Mouse (Mus musculus): ENCODE data around the gene Pycr2. TPM values are rescaled to one million over a fixed set of nuclear protein-coding genes. Genes with fewer than 3 reads are reported as not detected.
A peak's percentile ranks its signal among the peaks of the same experiment; 100 is the strongest.

Pycr2 gene
- total and polyA plus RNA-seq, 3 experiments: 22.7 to 122 (median 23.2) TPM

- no peaks in the 10 kb centered on the region for H3K9me3 ChIP-seq (replicated peaks)
- TF ChIP-seq GATA1 (IDR thresholded peaks at IDR 0.05; ENCODE audit: borderline replicate concordance, low read length) (no peak), CTCF (IDR thresholded peaks at IDR 0.05; ENCODE audit: low read depth, low read length) (peak; percentile 59), GATA2 (IDR thresholded peaks at IDR 0.05; ENCODE audit: borderline replicate concordance, low read depth, low read length) (no peak), TAL1 (conservative IDR thresholded peaks at IDR 0.05; ENCODE audit: low read depth, low read length) (no peak)
- H3K27me3 ChIP-seq (ENCODE audit: insufficient read depth, low read length): peaks cover 26% of the 10 kb centered on the region
- peaks cover 5% of the 10 kb centered on the region; the same call in 1 of the 2 replicates for H3K4me1 ChIP-seq (ENCODE audit: insufficient read depth, low read depth, low read length)
- ATAC-seq (ENCODE audit: extremely low read depth, insufficient number of reproducible peaks, low FRiP score, poor library complexity, severe bottlenecking): peak; percentile 66
- DNase-seq (ENCODE audit: low spot score): peak; percentile 63
- H3K36me3 ChIP-seq (replicated peaks): peaks cover 2% of the 10 kb centered on the region
- H3K4me3 ChIP-seq (ENCODE audit: low read depth, low read length): no peak overlapping the region
These were observed 30.1 kb upstream of the Pycr2 start for GRCm38 (mm10) chr1:180873861-180874484.

- Histone ChIP-seq H3K4me3 (ENCODE audit: low read depth, low read length) (no peak overlapping the region), H3K9me3 (replicated peaks) (no peaks in the 10 kb centered on the region), H3K4me1 (ENCODE audit: insufficient read depth, low read depth, low read length) (peaks cover 5% of the 10 kb centered on the region; the same call in 1 of the 2 replicates), H3K27me3 (ENCODE audit: insufficient read depth, low read length) (peaks cover 27% of the 10 kb centered on the region), H3K36me3 (replicated peaks) (no peaks in the 10 kb centered on the region)
- DNase-seq (ENCODE audit: low spot score) (no peak), ATAC-seq (ENCODE audit: extremely low read depth, insufficient number of reproducible peaks, low FRiP score, poor library complexity, severe bottlenecking) (no peak)
- TF ChIP-seq CTCF (IDR thresholded peaks at IDR 0.05; ENCODE audit: low read depth, low read length): no peak
These were observed 29.5 kb upstream of the Pycr2 start for GRCm38 (mm10) chr1:180874615-180875014.

- H3K9me3 ChIP-seq (replicated peaks): no peaks in the 10 kb centered on the region
- no peaks in the 10 kb centered on the region for H3K36me3 ChIP-seq (replicated peaks)
- DNase-seq (ENCODE audit: low spot score) (no peak), ATAC-seq (ENCODE audit: extremely low read depth, insufficient number of reproducible peaks, low FRiP score, poor library complexity, severe bottlenecking) (no peak)
- H3K4me1 ChIP-seq (ENCODE audit: insufficient read depth, low read depth, low read length): peaks cover 5% of the 10 kb centered on the region; the same call in 1 of the 2 replicates
- peaks cover 27% of the 10 kb centered on the region for H3K27me3 ChIP-seq (ENCODE audit: insufficient read depth, low read length)
- H3K4me3 ChIP-seq (ENCODE audit: low read depth, low read length): no peak overlapping the region
- no peak for TF ChIP-seq TAL1 (conservative IDR thresholded peaks at IDR 0.05; ENCODE audit: low read depth, low read length)
- no peak for TF ChIP-seq GATA1 (IDR thresholded peaks at IDR 0.05; ENCODE audit: borderline replicate concordance, low read length)
- no peak for TF ChIP-seq CTCF (IDR thresholded peaks at IDR 0.05; ENCODE audit: low read depth, low read length)
- no peak for TF ChIP-seq GATA2 (IDR thresholded peaks at IDR 0.05; ENCODE audit: borderline replicate concordance, low read depth, low read length)
- TF ChIP-seq POLR2AphosphoS5 (IDR thresholded peaks at IDR 0.05; ENCODE audit: insufficient replicate concordance, low read depth, low read length): no peak
These were observed 29.0 kb upstream of the Pycr2 start for GRCm38 (mm10) chr1:180875126-180875525.

GRCm38 (mm10) chr1:180877466-180877865, 26.6 kb upstream of the Pycr2 start:
- H3K27me3 ChIP-seq (ENCODE audit: insufficient read depth, low read length): peaks cover 32% of the 10 kb centered on the region
- ATAC-seq (ENCODE audit: extremely low read depth, insufficient number of reproducible peaks, low FRiP score, poor library complexity, severe bottlenecking) (no peak), DNase-seq (ENCODE audit: low spot score) (no peak)
- no peaks in the 10 kb centered on the region for H3K9me3 ChIP-seq (replicated peaks)
- TF ChIP-seq GATA1 (IDR thresholded peaks at IDR 0.05; ENCODE audit: borderline replicate concordance, low read length): no peak
- no peak for TF ChIP-seq TAL1 (conservative IDR thresholded peaks at IDR 0.05; ENCODE audit: low read depth, low read length)
- no peak for TF ChIP-seq CTCF (IDR thresholded peaks at IDR 0.05; ENCODE audit: low read depth, low read length)
- H3K4me1 ChIP-seq (ENCODE audit: insufficient read depth, low read depth, low read length): peaks cover 5% of the 10 kb centered on the region; the same call in 1 of the 2 replicates
- H3K4me3 ChIP-seq (ENCODE audit: low read depth, low read length): no peak overlapping the region
- H3K36me3 ChIP-seq (replicated peaks): no peaks in the 10 kb centered on the region

GRCm38 (mm10) chr1:180881768-180882167, 22.3 kb upstream of the Pycr2 start:
- Histone ChIP-seq H3K36me3 (replicated peaks) (no peaks in the 10 kb centered on the region), H3K4me1 (ENCODE audit: insufficient read depth, low read depth, low read length) (peaks cover 4% of the 10 kb centered on the region; the same call in 1 of the 2 replicates), H3K4me3 (ENCODE audit: low read depth, low read length) (no peak overlapping the region), H3K27me3 (ENCODE audit: insufficient read depth, low read length) (peaks cover 49% of the 10 kb centered on the region), H3K9me3 (replicated peaks) (no peaks in the 10 kb centered on the region)
- ATAC-seq (ENCODE audit: extremely low read depth, insufficient number of reproducible peaks, low FRiP score, poor library complexity, severe bottlenecking) (no peak), DNase-seq (ENCODE audit: low spot score) (no peak)
- no peak for TF ChIP-seq GATA2 (IDR thresholded peaks at IDR 0.05; ENCODE audit: borderline replicate concordance, low read depth, low read length)
- no peak for TF ChIP-seq POLR2AphosphoS5 (IDR thresholded peaks at IDR 0.05; ENCODE audit: insufficient replicate concordance, low read depth, low read length)
- TF ChIP-seq TAL1 (conservative IDR thresholded peaks at IDR 0.05; ENCODE audit: low read depth, low read length): no peak
- TF ChIP-seq GATA1 (IDR thresholded peaks at IDR 0.05; ENCODE audit: borderline replicate concordance, low read length): no peak
- TF ChIP-seq CTCF (IDR thresholded peaks at IDR 0.05; ENCODE audit: low read depth, low read length): no peak

- Histone ChIP-seq H3K9me3 (replicated peaks) (no peaks in the 10 kb centered on the region), H3K36me3 (replicated peaks) (no peaks in the 10 kb centered on the region), H3K27me3 (ENCODE audit: insufficient read depth, low read length) (peaks cover 58% of the 10 kb centered on the region), H3K4me3 (ENCODE audit: low read depth, low read length) (no peak overlapping the region), H3K4me1 (ENCODE audit: insufficient read depth, low read depth, low read length) (peaks cover 4% of the 10 kb centered on the region; the same call in 1 of the 2 replicates)
- no peak for TF ChIP-seq CTCF (IDR thresholded peaks at IDR 0.05; ENCODE audit: low read depth, low read length)
- no peak for TF ChIP-seq GATA1 (IDR thresholded peaks at IDR 0.05; ENCODE audit: borderline replicate concordance, low read length)
- TF ChIP-seq GATA2 (IDR thresholded peaks at IDR 0.05; ENCODE audit: borderline replicate concordance, low read depth, low read length): no peak
- TF ChIP-seq POLR2AphosphoS5 (IDR thresholded peaks at IDR 0.05; ENCODE audit: insufficient replicate concordance, low read depth, low read length): no peak
- no peak for ATAC-seq (ENCODE audit: extremely low read depth, insufficient number of reproducible peaks, low FRiP score, poor library complexity, severe bottlenecking)
- no peak for DNase-seq (ENCODE audit: low spot score)
These were observed 20.4 kb upstream of the Pycr2 start for GRCm38 (mm10) chr1:180883731-180884130.

GRCm38 (mm10) chr1:180884484-180884883, 19.6 kb upstream of the Pycr2 start:
- Histone ChIP-seq H3K9me3 (replicated peaks) (no peaks in the 10 kb centered on the region), H3K27me3 (ENCODE audit: insufficient read depth, low read length) (peaks cover 61% of the 10 kb centered on the region), H3K36me3 (replicated peaks) (no peaks in the 10 kb centered on the region), H3K4me3 (ENCODE audit: low read depth, low read length) (no peak overlapping the region), H3K4me1 (ENCODE audit: insufficient read depth, low read depth, low read length) (peaks cover 4% of the 10 kb centered on the region)
- no peak for TF ChIP-seq CTCF (IDR thresholded peaks at IDR 0.05; ENCODE audit: low read depth, low read length)
- TF ChIP-seq GATA2 (IDR thresholded peaks at IDR 0.05; ENCODE audit: borderline replicate concordance, low read depth, low read length): no peak
- no peak for TF ChIP-seq GATA1 (IDR thresholded peaks at IDR 0.05; ENCODE audit: borderline replicate concordance, low read length)
- no peak for TF ChIP-seq TAL1 (conservative IDR thresholded peaks at IDR 0.05; ENCODE audit: low read depth, low read length)
- TF ChIP-seq POLR2AphosphoS5 (IDR thresholded peaks at IDR 0.05; ENCODE audit: insufficient replicate concordance, low read depth, low read length): no peak
- DNase-seq (ENCODE audit: low spot score) (no peak), ATAC-seq (ENCODE audit: extremely low read depth, insufficient number of reproducible peaks, low FRiP score, poor library complexity, severe bottlenecking) (no peak)

Measured in G1E (cell line).